Mouse (Mus musculus): Measurements from ENCODE around the gene Parp4.

Gene Parp4

GRCm38 (mm10) chr14:56575416-56575815 lies at the start of gene Parp4, which contains the start of gene Cenpj:
Gene Parp4 (plus strand): TSS chr14:56575619.
Gene Cenpj (minus strand): TSS chr14:56575425.
- Histone ChIP-seq H3K4me3 (replicated peaks; ENCODE audit: low read length) (peak within 1 kb of the TSS; percentile 78), H3K4me1 (replicated peaks; ENCODE audit: low read depth, low read length) (peaks cover 27% of the 10 kb centered on the region), H3K9me3 (ENCODE audit: low read length) (no peaks in the 10 kb centered on the region), H3K36me3 (ENCODE audit: insufficient read depth, low read length) (no peaks in the 10 kb centered on the region), H3K27me3 (ENCODE audit: insufficient read depth, low read length) (0 out of 2 replicates have a peak, but pooled peaks cover under 1% of the 10 kb centered on the region)
- TF ChIP-seq NANOG (IDR thresholded peaks at IDR 0.05; ENCODE audit: borderline replicate concordance, low read length): no peak
- no peak for TF ChIP-seq POU5F1 (IDR thresholded peaks at IDR 0.05; ENCODE audit: borderline replicate concordance, low read length)
- TF ChIP-seq CTCF (conservative IDR thresholded peaks at IDR 0.05; ENCODE audit: low read length): no peak

- peaks cover 33% of the 10 kb centered on the region for H3K36me3 ChIP-seq (ENCODE audit: insufficient read depth, low read length)
- H3K4me3 ChIP-seq (replicated peaks; ENCODE audit: low read length): no peak overlapping the region
- no peaks in the 10 kb centered on the region for H3K27me3 ChIP-seq (ENCODE audit: insufficient read depth, low read length)
- TF ChIP-seq CTCF (conservative IDR thresholded peaks at IDR 0.05; ENCODE audit: low read length): no peak
- TF ChIP-seq POU5F1 (IDR thresholded peaks at IDR 0.05; ENCODE audit: borderline replicate concordance, low read length): no peak
- peak; percentile 73; the same call in 1 of the 2 replicates for TF ChIP-seq NANOG (IDR thresholded peaks at IDR 0.05; ENCODE audit: borderline replicate concordance, low read length)
- peaks cover 7% of the 10 kb centered on the region; the same call in 1 of the 2 replicates for H3K4me1 ChIP-seq (replicated peaks; ENCODE audit: low read depth, low read length)
- no peaks in the 10 kb centered on the region for H3K9me3 ChIP-seq (ENCODE audit: low read length)
Observed at GRCm38 (mm10) chr14:56530788-56531187, 44.6 kb upstream of the Parp4 start.

DNA sequence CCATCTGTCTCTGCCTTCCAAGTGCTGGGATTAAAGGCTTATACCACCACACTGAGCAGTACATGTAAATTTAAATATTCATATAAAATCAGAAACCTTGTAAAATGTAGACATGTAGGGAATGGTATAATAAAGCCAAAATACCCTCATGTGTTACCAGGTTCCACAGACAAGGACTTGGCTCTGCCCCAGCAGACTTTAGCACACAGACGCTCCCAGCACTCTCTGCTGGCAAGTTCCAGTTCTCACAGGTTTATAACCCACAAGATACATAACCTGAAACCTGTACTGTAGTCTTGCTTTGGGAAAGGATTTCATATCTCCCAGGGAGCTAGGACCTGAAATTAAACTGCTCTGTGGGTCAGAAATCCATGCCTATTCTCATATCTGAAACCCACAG lies 30.5 kb upstream of the Parp4 start:
- H3K9me3 ChIP-seq (ENCODE audit: low read length): no peaks in the 10 kb centered on the region
- peaks cover 17% of the 10 kb centered on the region for H3K36me3 ChIP-seq (ENCODE audit: insufficient read depth, low read length)
- H3K27me3 ChIP-seq (ENCODE audit: insufficient read depth, low read length): no peaks in the 10 kb centered on the region
- TF ChIP-seq NANOG (IDR thresholded peaks at IDR 0.05; ENCODE audit: borderline replicate concordance, low read length): no peak
- no peak overlapping the region for H3K4me3 ChIP-seq (replicated peaks; ENCODE audit: low read length)
- H3K4me1 ChIP-seq (replicated peaks; ENCODE audit: low read depth, low read length): peaks cover 16% of the 10 kb centered on the region

GRCm38 (mm10) chr14:56545491-56545890 lies 29.9 kb upstream of the Parp4 start:
- TF ChIP-seq CTCF (conservative IDR thresholded peaks at IDR 0.05; ENCODE audit: low read length): no peak
- peaks cover 16% of the 10 kb centered on the region for H3K4me1 ChIP-seq (replicated peaks; ENCODE audit: low read depth, low read length)
- no peak overlapping the region for H3K4me3 ChIP-seq (replicated peaks; ENCODE audit: low read length)
- H3K9me3 ChIP-seq (ENCODE audit: low read length): no peaks in the 10 kb centered on the region
- H3K36me3 ChIP-seq (ENCODE audit: insufficient read depth, low read length): peaks cover 19% of the 10 kb centered on the region
- H3K27me3 ChIP-seq (ENCODE audit: insufficient read depth, low read length): no peaks in the 10 kb centered on the region

GRCm38 (mm10) chr14:56550960-56551359 lies 24.5 kb upstream of the Parp4 start:
- peak; percentile 56; the same call in 1 of the 2 replicates for TF ChIP-seq NANOG (IDR thresholded peaks at IDR 0.05; ENCODE audit: borderline replicate concordance, low read length)
- no peak for TF ChIP-seq CTCF (conservative IDR thresholded peaks at IDR 0.05; ENCODE audit: low read length)
- Histone ChIP-seq H3K9me3 (ENCODE audit: low read length) (peaks cover 20% of the 10 kb centered on the region), H3K4me3 (replicated peaks; ENCODE audit: low read length) (no peak overlapping the region), H3K27me3 (ENCODE audit: insufficient read depth, low read length) (no peaks in the 10 kb centered on the region), H3K36me3 (ENCODE audit: insufficient read depth, low read length) (peaks cover 40% of the 10 kb centered on the region), H3K4me1 (replicated peaks; ENCODE audit: low read depth, low read length) (peaks cover 5% of the 10 kb centered on the region)

DNA sequence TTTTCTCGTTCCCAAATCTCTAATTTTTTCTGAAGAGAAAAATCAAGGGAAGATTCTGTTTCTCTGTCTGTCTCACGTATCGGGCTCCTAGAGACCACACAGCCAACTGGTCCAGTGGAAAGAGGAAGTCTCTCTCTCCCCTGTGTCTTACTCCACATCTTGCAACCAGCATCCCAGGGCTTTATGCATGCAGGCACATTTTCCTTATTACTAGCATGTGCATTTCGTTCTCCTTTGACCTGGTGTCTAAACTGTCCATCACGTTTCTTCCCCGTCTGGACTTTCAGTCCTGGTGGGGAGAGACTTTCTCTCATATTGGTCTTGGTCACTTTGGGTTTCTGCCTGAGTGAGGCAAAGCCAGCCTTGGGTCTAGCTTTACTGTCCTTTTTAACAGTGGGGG lies 22.5 kb upstream of the Parp4 start:
- no peak for TF ChIP-seq NANOG (IDR thresholded peaks at IDR 0.05; ENCODE audit: borderline replicate concordance, low read length)
- TF ChIP-seq CTCF (conservative IDR thresholded peaks at IDR 0.05; ENCODE audit: low read length): no peak
- TF ChIP-seq POU5F1 (IDR thresholded peaks at IDR 0.05; ENCODE audit: borderline replicate concordance, low read length): no peak
- Histone ChIP-seq H3K4me3 (replicated peaks; ENCODE audit: low read length) (no peak overlapping the region), H3K36me3 (ENCODE audit: insufficient read depth, low read length) (peaks cover 44% of the 10 kb centered on the region), H3K4me1 (replicated peaks; ENCODE audit: low read depth, low read length) (no peaks in the 10 kb centered on the region; the same call in 1 of the 2 replicates), H3K9me3 (ENCODE audit: low read length) (peaks cover 20% of the 10 kb centered on the region), H3K27me3 (ENCODE audit: insufficient read depth, low read length) (no peaks in the 10 kb centered on the region)

GRCm38 (mm10) chr14:56553331-56553730 lies 22.1 kb upstream of the Parp4 start:
- H3K9me3 ChIP-seq (ENCODE audit: low read length): peaks cover 20% of the 10 kb centered on the region
- peaks cover 46% of the 10 kb centered on the region for H3K36me3 ChIP-seq (ENCODE audit: insufficient read depth, low read length)
- H3K4me3 ChIP-seq (replicated peaks; ENCODE audit: low read length): no peak overlapping the region
- TF ChIP-seq NANOG (IDR thresholded peaks at IDR 0.05; ENCODE audit: borderline replicate concordance, low read length) (no peak), CTCF (conservative IDR thresholded peaks at IDR 0.05; ENCODE audit: low read length) (no peak), POU5F1 (IDR thresholded peaks at IDR 0.05; ENCODE audit: borderline replicate concordance, low read length) (no peak)
- H3K4me1 ChIP-seq (replicated peaks; ENCODE audit: low read depth, low read length): no peaks in the 10 kb centered on the region; the same call in 1 of the 2 replicates
- no peaks in the 10 kb centered on the region for H3K27me3 ChIP-seq (ENCODE audit: insufficient read depth, low read length)

GRCm38 (mm10) chr14:56554716-56555115 lies 20.7 kb upstream of the Parp4 start:
- H3K27me3 ChIP-seq (ENCODE audit: insufficient read depth, low read length): no peaks in the 10 kb centered on the region
- H3K4me1 ChIP-seq (replicated peaks; ENCODE audit: low read depth, low read length): no peaks in the 10 kb centered on the region; the same call in 1 of the 2 replicates
- peaks cover 43% of the 10 kb centered on the region for H3K36me3 ChIP-seq (ENCODE audit: insufficient read depth, low read length)
- TF ChIP-seq CTCF (conservative IDR thresholded peaks at IDR 0.05; ENCODE audit: low read length) (no peak), NANOG (IDR thresholded peaks at IDR 0.05; ENCODE audit: borderline replicate concordance, low read length) (no peak), POU5F1 (IDR thresholded peaks at IDR 0.05; ENCODE audit: borderline replicate concordance, low read length) (no peak)
- H3K4me3 ChIP-seq (replicated peaks; ENCODE audit: low read length): no peak overlapping the region
- H3K9me3 ChIP-seq (ENCODE audit: low read length): peaks cover 20% of the 10 kb centered on the region

DNA sequence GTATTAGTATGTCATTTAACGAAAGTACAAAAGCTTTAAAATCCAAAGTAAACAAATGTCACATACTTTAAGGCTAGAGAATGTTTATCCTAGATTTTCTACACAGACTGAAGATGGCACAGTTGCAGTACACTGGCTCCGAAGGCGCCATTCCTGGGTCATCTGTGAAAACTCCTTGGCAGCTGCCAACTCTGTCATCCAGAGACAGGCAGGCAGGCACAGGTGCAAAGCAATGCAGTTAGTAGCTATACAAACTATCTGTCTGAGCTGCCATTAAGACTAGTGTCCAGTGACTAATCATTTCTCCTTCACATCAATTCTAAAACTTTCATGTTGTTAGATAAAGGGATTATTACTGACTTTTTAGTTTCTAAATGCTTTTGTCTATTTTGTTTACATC lies 16.3 kb upstream of the Parp4 start:
- Histone ChIP-seq H3K9me3 (ENCODE audit: low read length) (no peaks in the 10 kb centered on the region), H3K4me3 (replicated peaks; ENCODE audit: low read length) (no peak overlapping the region), H3K27me3 (ENCODE audit: insufficient read depth, low read length) (no peaks in the 10 kb centered on the region), H3K36me3 (ENCODE audit: insufficient read depth, low read length) (peaks cover 19% of the 10 kb centered on the region), H3K4me1 (replicated peaks; ENCODE audit: low read depth, low read length) (no peaks in the 10 kb centered on the region)
- TF ChIP-seq POU5F1 (IDR thresholded peaks at IDR 0.05; ENCODE audit: borderline replicate concordance, low read length): no peak
- no peak for TF ChIP-seq NANOG (IDR thresholded peaks at IDR 0.05; ENCODE audit: borderline replicate concordance, low read length)
- TF ChIP-seq CTCF (conservative IDR thresholded peaks at IDR 0.05; ENCODE audit: low read length): no peak
